Mouse (Mus musculus) intestine, embryonic 14.5 days (tissue): ENCODE measurements at regions not wholly inside any gene's neighbourhood (a gene's known extent, or its start where the extent isn't known, plus 50 kb on each side); places are given as distances from the start of the nearest gene placed in this dataset.

ENCODE experiments used
- ATAC-seq: fragments of 200-750 bp; cut with Nextera tagmentation; replicated peaks from 2 replicates; pipeline ENCODE4 v1.8.0; 2017; ENCODE audit warnings: low read depth, moderate number of reproducible peaks, moderate TSS enrichment, moderate library complexity; ENCODE audit not compliant: low FRiP score, low TSS enrichment
- DNase-seq: peaks from one replicate; pipeline ENCODE4 v3.0.0-alpha.2; 2018; ENCODE audit warnings: low spot score
- H3K27ac ChIP-seq: fragments of 300-500 bp; sonication (generic); 2 replicates; pipeline ENCODE4 v1.5.1; 2014; ENCODE audit warnings: low read depth, mild to moderate bottlenecking, control low read depth
- H3K27me3 ChIP-seq: fragments of 300-500 bp; sonication (generic); replicated peaks from 2 replicates; pipeline ENCODE4 v1.6.1; 2014; ENCODE audit warnings: low read length, control low read depth; ENCODE audit not compliant: control insufficient read depth, insufficient read depth
- H3K36me3 ChIP-seq: fragments of 300-500 bp; sonication (generic); 2 replicates; pipeline ENCODE4 v1.6.1; 2014; ENCODE audit warnings: low read length, control low read depth; ENCODE audit not compliant: control insufficient read depth, insufficient read depth
- H3K4me1 ChIP-seq: fragments of 300-500 bp; sonication (generic); replicated peaks from 2 replicates; pipeline ENCODE4 v1.6.1; 2014; ENCODE audit warnings: low read length, control low read depth, mixed read lengths; ENCODE audit not compliant: control insufficient read depth, insufficient read depth
- H3K4me2 ChIP-seq: fragments of 300-500 bp; sonication (generic); 2 replicates; pipeline ENCODE4 v1.6.1; 2014; ENCODE audit warnings: low read length
- H3K4me3 ChIP-seq: fragments of 300-500 bp; sonication (generic); 2 replicates; pipeline ENCODE4 v1.5.1; 2014; ENCODE audit warnings: low read depth, low read length, control low read depth, mixed read lengths
- H3K9ac ChIP-seq: fragments of 300-500 bp; sonication (generic); 2 replicates; pipeline ENCODE4 v1.6.1; 2014; ENCODE audit warnings: mild to moderate bottlenecking, low read length
- H3K9me3 ChIP-seq: fragments of 300-500 bp; sonication (generic); 2 replicates; pipeline ENCODE4 v1.6.1; 2016; ENCODE audit warnings: low read length, control low read depth; ENCODE audit not compliant: control insufficient read depth
- WGBS: fragments of 180-500 bp; shearing (Covaris S2); extraction: QIAGEN DNeasy Blood & Tissue Kit; methylation state at CpG from one replicate; pipeline ENCODE4 v1.1.7; 2014; 5-methylcytosine and 5-hydroxymethylcytosine counted together

DNA sequence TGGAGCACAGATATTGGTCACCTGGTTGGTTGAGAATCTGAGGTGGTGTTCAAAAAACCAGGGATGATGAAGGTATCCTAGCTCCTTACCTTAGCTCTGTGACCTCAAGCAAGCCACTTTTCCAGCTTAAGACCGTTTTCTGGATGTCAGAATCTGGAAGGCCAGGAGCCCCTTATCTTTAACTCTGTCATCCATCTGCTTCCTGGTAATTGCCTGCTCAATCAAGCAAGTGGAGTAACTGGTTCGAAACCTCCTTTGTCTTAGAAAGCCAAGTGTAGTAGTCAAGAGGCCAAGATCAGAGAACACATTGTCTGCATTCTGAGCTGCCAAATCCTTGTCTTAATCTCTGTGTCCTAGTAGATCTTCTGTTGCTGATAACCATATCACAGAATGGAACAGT is 95.9 kb upstream of the Tmem164 start:
- no peak overlapping the region for H3K4me2 ChIP-seq
- no peaks in the 10 kb centered on the region for H3K4me1 ChIP-seq
- H3K9me3 ChIP-seq = no peaks in the 10 kb centered on the region
- no peak overlapping the region for H3K27ac ChIP-seq
- no peak overlapping the region for H3K9ac ChIP-seq
- 54% methylated on average over 2 of the region's 2 CpGs for WGBS
- H3K4me3 ChIP-seq = no peak overlapping the region
- ATAC-seq (no peak), DNase-seq (no peak)
- H3K36me3 ChIP-seq = no peaks in the 10 kb centered on the region
- no peaks in the 10 kb centered on the region for H3K27me3 ChIP-seq

DNA sequence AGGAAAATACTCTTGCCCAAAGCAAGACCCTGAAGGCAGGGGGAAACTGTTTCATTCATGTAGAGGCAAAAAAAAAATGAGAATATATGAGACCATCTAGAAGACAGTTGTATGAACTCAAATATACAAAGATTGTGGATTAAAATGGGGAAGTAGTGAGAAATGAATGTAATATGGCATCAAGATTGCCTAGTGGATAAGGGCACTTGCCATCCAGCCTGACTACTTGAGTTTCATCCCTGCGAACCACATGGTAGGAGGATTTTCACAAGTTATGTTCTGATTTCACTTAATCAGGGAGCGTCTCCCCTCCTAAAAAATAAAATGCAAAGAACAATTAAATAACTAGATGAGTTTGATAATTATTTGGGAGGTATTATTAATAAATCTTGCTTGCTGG is 81.8 kb upstream of the Tmem164 start:
- ATAC-seq (no peak), DNase-seq (no peak)
- Histone ChIP-seq H3K36me3 (no peaks in the 10 kb centered on the region), H3K4me3 (no peak overlapping the region), H3K27ac (no peak overlapping the region), H3K27me3 (0 out of 2 replicates have a peak, but pooled peaks cover 8% of the 10 kb centered on the region), H3K4me1 (no peaks in the 10 kb centered on the region), H3K9me3 (no peaks in the 10 kb centered on the region), H3K9ac (no peak overlapping the region), H3K4me2 (no peak overlapping the region)
- 96% methylated on average over 2 of the region's 2 CpGs for WGBS

DNA sequence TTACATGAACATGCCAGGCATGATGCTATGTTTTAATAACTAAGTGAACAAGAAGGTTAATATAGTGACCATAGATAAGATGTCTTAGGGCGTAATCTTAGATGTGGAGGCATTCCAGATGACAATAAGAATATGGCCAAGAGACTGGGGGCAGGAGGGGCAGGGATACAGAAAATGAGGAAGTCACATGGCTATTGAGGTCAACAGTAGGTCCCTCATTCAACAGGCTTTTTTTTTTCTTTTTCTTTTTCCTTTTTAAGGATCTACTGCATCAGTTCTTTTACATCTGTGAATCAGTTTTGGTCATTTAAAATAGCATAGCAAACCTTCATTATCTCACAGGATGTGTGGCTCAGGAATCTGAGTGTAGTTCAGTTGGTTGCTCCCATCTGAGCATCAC is 80.4 kb upstream of the Tmem164 start:
- Histone ChIP-seq H3K9me3 (no peaks in the 10 kb centered on the region), H3K27ac (no peak overlapping the region), H3K4me1 (no peaks in the 10 kb centered on the region), H3K4me2 (no peak overlapping the region), H3K27me3 (0 out of 2 replicates have a peak, but pooled peaks cover 8% of the 10 kb centered on the region), H3K36me3 (no peaks in the 10 kb centered on the region), H3K4me3 (no peak overlapping the region), H3K9ac (no peak overlapping the region)
- WGBS = 96% methylated on average over 1 of the region's 1 CpGs
- ATAC-seq (no peak), DNase-seq (no peak)

DNA sequence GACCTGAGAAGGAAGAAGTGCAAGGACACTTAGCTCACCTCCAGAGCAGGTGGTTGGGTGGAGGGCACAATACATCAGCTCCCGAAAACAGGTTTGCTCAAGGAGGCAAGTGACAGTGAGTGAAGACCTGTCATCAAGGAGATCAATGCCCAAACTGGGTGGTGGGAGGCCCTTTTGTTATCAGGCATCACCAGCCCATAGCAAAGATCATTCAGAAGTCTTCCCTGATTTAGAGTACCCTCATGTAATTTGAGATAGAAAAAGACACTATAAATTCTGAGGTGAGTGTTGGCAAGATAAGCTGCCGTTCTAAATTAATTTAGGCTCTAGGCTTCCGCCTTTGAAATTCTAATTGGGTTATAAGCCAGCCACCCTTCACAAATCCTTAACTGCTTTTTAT is 76.1 kb upstream of the Tmem164 start:
- no peak for DNase-seq
- ATAC-seq = no peak
- 68% methylated on average over 3 of the region's 3 CpGs for WGBS
- no peaks in the 10 kb centered on the region for H3K36me3 ChIP-seq
- H3K4me3 ChIP-seq = no peak overlapping the region
- H3K4me1 ChIP-seq = no peaks in the 10 kb centered on the region
- H3K27me3 ChIP-seq = peaks cover 2% of the 10 kb centered on the region; the same call in 1 of the 2 replicates
- no peak overlapping the region for H3K27ac ChIP-seq
- no peak overlapping the region for H3K9ac ChIP-seq
- no peak overlapping the region for H3K4me2 ChIP-seq
- no peaks in the 10 kb centered on the region for H3K9me3 ChIP-seq

DNA sequence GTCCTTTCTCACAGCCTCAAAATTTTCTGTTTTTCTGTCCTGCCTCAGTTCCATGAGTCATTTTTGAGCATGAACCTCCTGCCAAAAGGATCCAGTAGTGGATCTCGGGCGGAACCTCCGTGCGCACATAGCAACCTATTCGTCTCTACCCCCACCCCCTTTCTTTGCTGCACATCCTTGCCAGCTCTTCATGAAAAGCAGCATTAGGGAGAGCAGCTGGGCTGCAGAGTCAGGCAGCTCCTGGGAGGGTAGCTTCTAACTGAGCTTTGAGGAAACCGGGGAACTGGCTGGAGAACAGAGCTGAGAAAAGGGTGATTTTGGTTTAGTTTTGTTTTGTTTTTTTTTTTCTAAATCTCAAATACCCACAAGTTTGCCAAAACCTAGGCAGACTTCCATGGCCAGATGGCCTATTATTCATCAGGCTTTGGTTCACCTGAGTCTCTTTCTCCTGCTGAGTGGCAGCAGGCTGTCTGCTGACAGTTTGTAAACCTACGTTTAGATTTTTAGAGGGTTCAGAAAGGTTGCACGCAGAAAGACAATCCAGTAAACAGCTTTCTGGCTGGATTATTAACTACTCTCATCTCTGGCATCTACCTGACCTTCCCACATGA is 74.5 kb upstream of the Tmem164 start:
- Histone ChIP-seq H3K4me1 (no peaks in the 10 kb centered on the region), H3K27me3 (peaks cover 3% of the 10 kb centered on the region; the same call in 1 of the 2 replicates), H3K4me3 (no peak overlapping the region), H3K4me2 (no peak overlapping the region), H3K9me3 (no peaks in the 10 kb centered on the region), H3K9ac (no peak overlapping the region), H3K36me3 (no peaks in the 10 kb centered on the region), H3K27ac (no peak overlapping the region)
- no peak for DNase-seq
- ATAC-seq = no peak
- WGBS = 68% methylated on average over 8 of the region's 8 CpGs

DNA sequence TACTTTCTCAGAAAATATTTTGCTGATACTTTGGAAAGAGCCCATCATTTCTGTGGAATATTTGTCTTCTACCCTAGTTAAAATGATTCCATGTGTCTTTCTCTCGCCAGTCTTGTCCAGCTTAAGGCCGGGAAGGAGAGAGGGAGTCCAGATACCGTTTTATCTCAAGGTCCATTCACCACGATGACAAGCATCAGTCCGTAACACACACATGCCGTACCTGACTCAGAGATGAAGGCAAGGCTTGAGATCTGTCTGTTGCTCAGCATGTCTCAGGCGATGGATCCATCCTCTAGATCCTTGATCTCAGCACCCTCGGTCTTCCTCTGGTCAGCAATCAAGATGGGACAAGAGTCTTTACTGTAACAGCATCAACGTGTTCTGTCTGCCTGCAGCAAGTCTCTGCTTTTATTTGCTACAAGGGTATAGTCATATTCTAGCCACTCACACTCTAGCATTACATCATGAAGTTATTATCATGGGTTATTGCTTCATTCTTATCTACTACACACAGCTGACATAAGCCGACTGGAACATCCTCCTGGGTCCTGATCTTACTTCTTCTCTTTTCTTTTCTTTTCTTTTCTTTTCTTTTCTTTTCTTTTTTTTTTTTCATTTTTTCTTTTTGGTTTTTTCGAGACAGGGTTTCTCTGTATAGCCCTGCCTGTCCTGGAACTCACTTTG is 64.9 kb upstream of the Tmem164 start:
- WGBS = 89% methylated on average over 11 of the region's 11 CpGs
- no peak for ATAC-seq
- no peaks in the 10 kb centered on the region for H3K27me3 ChIP-seq

DNA sequence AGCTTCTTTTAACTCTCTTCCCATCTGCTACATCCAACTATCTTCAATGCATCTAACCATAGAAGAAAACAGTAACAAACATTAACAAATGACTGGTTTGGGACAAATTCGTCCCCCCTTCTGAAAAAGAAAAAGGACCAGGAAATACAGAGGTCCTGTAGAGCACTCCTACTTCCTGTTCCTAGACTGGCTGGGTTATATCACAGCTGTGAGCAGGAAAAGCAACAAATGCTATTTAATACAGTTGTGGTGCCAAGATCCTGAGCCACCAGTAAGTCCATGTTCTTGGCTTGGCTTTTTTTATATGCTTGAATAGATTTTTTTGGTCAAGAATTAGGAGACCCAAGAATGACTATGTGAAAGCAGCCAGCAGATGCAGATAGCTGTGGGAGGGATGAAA is 62.8 kb upstream of the Tmem164 start:
- Histone ChIP-seq H3K9me3 (no peaks in the 10 kb centered on the region), H3K4me3 (no peak overlapping the region), H3K36me3 (no peaks in the 10 kb centered on the region), H3K9ac (no peak overlapping the region), H3K4me1 (no peaks in the 10 kb centered on the region), H3K27me3 (no peaks in the 10 kb centered on the region), H3K4me2 (no peak overlapping the region), H3K27ac (no peak overlapping the region)
- WGBS = 64% methylated on average over 1 of the region's 1 CpGs
- DNase-seq = no peak
- ATAC-seq = no peak

More for the DNA sequence above, 64.9 kb upstream of the Tmem164 start:
- no peaks in the 10 kb centered on the region for H3K36me3 ChIP-seq
- H3K4me3 ChIP-seq = no peak overlapping the region
- no peak overlapping the region for H3K9ac ChIP-seq
- H3K9me3 ChIP-seq = no peaks in the 10 kb centered on the region
- no peak overlapping the region for H3K27ac ChIP-seq
- H3K4me2 ChIP-seq = no peak overlapping the region
- no peaks in the 10 kb centered on the region for H3K4me1 ChIP-seq
- no peak for DNase-seq

DNA sequence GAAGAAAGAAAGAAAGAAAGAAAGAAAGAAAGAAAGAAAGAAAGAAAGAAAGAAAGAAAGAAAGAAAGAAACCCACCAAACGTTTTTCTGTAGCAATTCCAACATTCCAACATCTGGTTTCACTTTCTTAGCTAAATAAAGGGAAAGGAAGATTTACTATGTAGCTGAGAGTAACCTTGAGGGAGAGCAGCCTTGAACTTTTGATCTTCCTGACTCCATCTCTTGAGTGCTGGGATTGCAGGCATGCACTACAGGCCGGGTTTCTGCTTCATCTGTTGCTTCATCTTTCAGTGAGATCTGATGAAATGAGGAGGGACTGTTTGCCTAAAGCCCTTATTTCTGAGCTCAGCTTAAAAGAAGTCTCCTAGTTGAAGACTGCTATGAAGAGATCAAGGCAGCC is 57.8 kb upstream of the Tmem164 start:
- Histone ChIP-seq H3K4me3 (no peak overlapping the region), H3K27ac (peak overlapping the region; percentile 70), H3K36me3 (no peaks in the 10 kb centered on the region)

DNA sequence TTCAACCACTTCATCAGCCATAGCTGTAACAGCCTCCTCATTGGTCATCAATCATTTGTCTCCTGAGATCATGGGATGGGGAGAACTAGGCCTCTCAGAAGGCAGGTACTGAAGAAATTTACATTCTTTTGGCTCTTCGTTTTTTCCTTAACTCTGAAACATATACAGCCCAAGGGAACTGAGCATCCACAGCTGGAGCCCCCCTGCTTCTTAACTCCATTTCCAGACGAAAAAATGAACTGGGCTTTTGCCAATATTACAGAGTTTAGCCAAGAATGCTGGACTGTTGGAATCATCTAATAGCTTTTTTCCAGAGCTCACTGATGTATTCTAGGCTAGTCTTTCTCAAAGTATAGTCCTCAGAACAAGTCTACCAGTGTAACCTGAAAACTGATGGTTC is 57.3 kb upstream of the Tmem164 start:
- H3K27me3 ChIP-seq = no peaks in the 10 kb centered on the region
- no peak overlapping the region for H3K4me3 ChIP-seq
- H3K27ac ChIP-seq = peak overlapping the region; percentile 70
- no peak overlapping the region for H3K9ac ChIP-seq
- ATAC-seq = peak; percentile 53; the same call in 1 of the 2 replicates
- peak; percentile 53 for DNase-seq
- WGBS = 33% methylated on average over 2 of the region's 2 CpGs
- no peak overlapping the region for H3K4me2 ChIP-seq
- H3K9me3 ChIP-seq = no peaks in the 10 kb centered on the region
- H3K36me3 ChIP-seq = no peaks in the 10 kb centered on the region
- H3K4me1 ChIP-seq = no peaks in the 10 kb centered on the region

More for the DNA sequence above, 57.8 kb upstream of the Tmem164 start:
- WGBS = 12% methylated on average over 2 of the region's 2 CpGs
- Histone ChIP-seq H3K9ac (no peak overlapping the region), H3K4me2 (no peak overlapping the region), H3K9me3 (no peaks in the 10 kb centered on the region), H3K27me3 (no peaks in the 10 kb centered on the region), H3K4me1 (no peaks in the 10 kb centered on the region)
- ATAC-seq (no peak), DNase-seq (no peak)
